In genomic region chr9:69488510-69488909, GRCm38 (mm10) we compare ENCODE assay signal across 13 mouse cellular contexts. TPM values are rescaled to one million over a fixed set of nuclear protein-coding genes. Genes with fewer than 3 reads are reported as not detected.
DNase-seq lines count a peak whose midpoint lies in the region; ATAC-seq and TF ChIP-seq lines count a peak whose summit lies in the region.
"Had no signal": no experiment of that assay in that cellular context is flagged by ENCODE, and none has a peak within 500 bp of the region (broad histone marks: within the 10 kb centered on the region; RNA-seq: fewer than 3 reads in every experiment).

No protein-coding gene starts in this region.

- H3K9ac ChIP-seq in forebrain, embryonic 13.5 days = peak overlapping the region; percentile 34; the same call in 1 of the 2 replicates
- H3K9ac ChIP-seq in forebrain, embryonic 16.5 days (replicated peaks; ENCODE audit: low read depth, low read length) = no peak overlapping the region
- no peak overlapping the region for H3K9ac ChIP-seq in lung, embryonic 14.5 days
- no peak overlapping the region for H3K9ac ChIP-seq in heart, embryonic 16.5 days (ENCODE audit: low read length)
- 0 out of 2 replicates have a peak overlapping the region, but pooled peaks have one; percentile 33 for H3K9ac ChIP-seq in midbrain, embryonic 13.5 days (replicated peaks)
- H3K9ac ChIP-seq: embryonic facial prominence, embryonic 15.5 days had no signal

- WGBS in forebrain, embryonic 13.5 days = 23% methylated on average over 8 of the region's 8 CpGs
- 34% methylated on average over 8 of the region's 8 CpGs for WGBS in forebrain, embryonic 16.5 days
- WGBS in lung, embryonic 14.5 days = 37% methylated on average over 8 of the region's 8 CpGs
- 14% methylated on average over 8 of the region's 8 CpGs for WGBS in heart, embryonic 16.5 days
- whole genome bisulfite sequencing in midbrain, embryonic 13.5 days = 30% methylated on average over 8 of the region's 8 CpGs

- no peak overlapping the region for H3K4me3 ChIP-seq in forebrain, embryonic 13.5 days
- no peak overlapping the region for H3K4me3 ChIP-seq in forebrain, embryonic 16.5 days (replicated peaks; ENCODE audit: low read length)
- no peak overlapping the region for H3K4me3 ChIP-seq in lung, embryonic 14.5 days (ENCODE audit: low read depth, low read length)
- no peak overlapping the region for H3K4me3 ChIP-seq in heart, embryonic 16.5 days (ENCODE audit: low read length)
- H3K4me3 ChIP-seq in midbrain, embryonic 13.5 days (replicated peaks) = no peak overlapping the region
- H3K4me3 ChIP-seq: embryonic facial prominence, embryonic 15.5 days had no signal

- H3K27ac ChIP-seq in forebrain, embryonic 13.5 days = no peak overlapping the region
- H3K27ac ChIP-seq in forebrain, embryonic 16.5 days (ENCODE audit: low read length) = no peak overlapping the region
- H3K27ac ChIP-seq in lung, embryonic 14.5 days (ENCODE audit: low read depth) = peak overlapping the region; percentile 30; the same call in 1 of the 2 replicates
- no peak overlapping the region for H3K27ac ChIP-seq in heart, embryonic 16.5 days (ENCODE audit: low read length)
- H3K27ac ChIP-seq in midbrain, embryonic 13.5 days = no peak overlapping the region
- H3K27ac ChIP-seq: embryonic facial prominence, embryonic 15.5 days had no signal

- peaks cover 5% of the 10 kb centered on the region; the same call in 1 of the 2 replicates for H3K27me3 ChIP-seq in forebrain, embryonic 13.5 days
- no peaks in the 10 kb centered on the region for H3K27me3 ChIP-seq in forebrain, embryonic 16.5 days (replicated peaks; ENCODE audit: control insufficient read depth, insufficient read depth, low read length)
- no peaks in the 10 kb centered on the region for H3K27me3 ChIP-seq in lung, embryonic 14.5 days (ENCODE audit: insufficient read depth, low read length)
- no peaks in the 10 kb centered on the region for H3K27me3 ChIP-seq in heart, embryonic 16.5 days (ENCODE audit: control insufficient read depth, insufficient read depth, low read length)
- no peaks in the 10 kb centered on the region for H3K27me3 ChIP-seq in midbrain, embryonic 13.5 days
- H3K27me3 ChIP-seq: embryonic facial prominence, embryonic 15.5 days had no signal

- H3K4me2 ChIP-seq in forebrain, embryonic 13.5 days = no peak overlapping the region
- no peak overlapping the region for H3K4me2 ChIP-seq in forebrain, embryonic 16.5 days (ENCODE audit: low read length)
- no peak overlapping the region for H3K4me2 ChIP-seq in lung, embryonic 14.5 days
- no peak overlapping the region for H3K4me2 ChIP-seq in heart, embryonic 16.5 days (ENCODE audit: low read depth, low read length)
- H3K4me2 ChIP-seq in midbrain, embryonic 13.5 days (replicated peaks) = 0 out of 2 replicates have a peak overlapping the region, but pooled peaks have one; percentile 17
- H3K4me2 ChIP-seq: embryonic facial prominence, embryonic 15.5 days had no signal

- DNase-seq in lung, embryonic 14.5 days = peak; percentile 32
- DNase-seq in lung, postnatal 14 days = no peak
- no peak for DNase-seq in gastrocnemius, postnatal 36 days
- DNase-seq in gastrocnemius, postnatal 14 days = no peak
- DNase-seq: adrenal gland, postnatal 25 days; kidney, adult 2 months; right cerebral cortex, postnatal 14 days; thymus, adult 2 months had no signal

- intact Hi-C loops in gastrocnemius, postnatal 36 days (cut with DNase I) = loop anchor here (5.0 kb wide), 1 partner anchor 51 kb away; no protein-coding TSS in a partner anchor
- intact Hi-C loops in gastrocnemius, postnatal 14 days (cut with DNase I; ENCODE audit: low total_unique reads) = loop anchor here (5.0 kb wide), 1 partner anchor 51 kb away; no protein-coding TSS in a partner anchor

- H3K36me3 ChIP-seq in forebrain, embryonic 13.5 days (ENCODE audit: poor library complexity, severe bottlenecking) = no peaks in the 10 kb centered on the region
- no peaks in the 10 kb centered on the region for H3K36me3 ChIP-seq in forebrain, embryonic 16.5 days (ENCODE audit: control insufficient read depth, insufficient read depth)
- H3K36me3 ChIP-seq in lung, embryonic 14.5 days (ENCODE audit: insufficient read depth) = peaks cover 95% of the 10 kb centered on the region
- H3K36me3 ChIP-seq in heart, embryonic 16.5 days (ENCODE audit: control insufficient read depth, insufficient read depth) = peaks cover 91% of the 10 kb centered on the region
- H3K36me3 ChIP-seq in midbrain, embryonic 13.5 days = 0 out of 2 replicates have a peak, but pooled peaks cover 3% of the 10 kb centered on the region

- no peaks in the 10 kb centered on the region for H3K9me3 ChIP-seq in forebrain, embryonic 13.5 days (replicated peaks)
- peaks cover 2% of the 10 kb centered on the region; the same call in 1 of the 2 replicates for H3K9me3 ChIP-seq in forebrain, embryonic 16.5 days (ENCODE audit: control insufficient read depth, low read length)
- H3K9me3 ChIP-seq in lung, embryonic 14.5 days (ENCODE audit: low read depth, low read length) = no peaks in the 10 kb centered on the region
- H3K9me3 ChIP-seq in heart, embryonic 16.5 days (replicated peaks; ENCODE audit: control insufficient read depth, low read length) = peaks cover 7% of the 10 kb centered on the region
- H3K9me3 ChIP-seq in midbrain, embryonic 13.5 days = peaks cover 3% of the 10 kb centered on the region; the same call in 1 of the 2 replicates
- H3K9me3 ChIP-seq: embryonic facial prominence, embryonic 15.5 days had no signal

- H3K4me1 ChIP-seq in forebrain, embryonic 13.5 days = peaks cover 6% of the 10 kb centered on the region; the same call in 1 of the 2 replicates
- H3K4me1 ChIP-seq in forebrain, embryonic 16.5 days (replicated peaks; ENCODE audit: control insufficient read depth, insufficient read depth, low read length) = no peaks in the 10 kb centered on the region
- H3K4me1 ChIP-seq in lung, embryonic 14.5 days (ENCODE audit: insufficient read depth) = no peaks in the 10 kb centered on the region
- peaks cover 10% of the 10 kb centered on the region for H3K4me1 ChIP-seq in heart, embryonic 16.5 days (ENCODE audit: control insufficient read depth, insufficient read depth, low read length)
- H3K4me1 ChIP-seq in midbrain, embryonic 13.5 days (replicated peaks) = peaks cover 20% of the 10 kb centered on the region
- H3K4me1 ChIP-seq: embryonic facial prominence, embryonic 15.5 days had no signal

- ATAC-seq in forebrain, embryonic 13.5 days = no peak
- no peak for ATAC-seq in forebrain, embryonic 16.5 days
- ATAC-seq in lung, embryonic 14.5 days (ENCODE audit: insufficient read depth) = no peak
- peak; percentile 46; the same call in 1 of the 2 replicates for ATAC-seq in heart, embryonic 16.5 days (replicated peaks; ENCODE audit: extremely low read depth, insufficient read depth, low FRiP score)
- ATAC-seq in midbrain, embryonic 13.5 days = peak; percentile 48; the same call in 1 of the 2 replicates

- TF ChIP-seq CTCF in lung, embryonic 14.5 days (IDR thresholded peaks at IDR 0.05; ENCODE audit: low read depth) = no peak

RNA-seq across cellular contexts. Expression of gene Anxa2, which starts 35.1 kb away (rescaled TPM):
- 79.2 and 80.1 TPM in 2 replicates for polyA plus RNA-seq in forebrain, embryonic 13.5 days (2015; fragmentation: Nextera tagmentation; extraction: Ambion mirVana)
- 82.2 and 115 TPM in 2 replicates for polyA plus RNA-seq in forebrain, embryonic 16.5 days (2015; fragmentation: Nextera tagmentation; extraction: Ambion mirVana)
- polyA plus RNA-seq in lung, embryonic 14.5 days (2014; fragmentation: Nextera tagmentation; extraction: Ambion mirVana) = 474 and 484 TPM in 2 replicates
- 622 and 705 TPM in 2 replicates for polyA plus RNA-seq in heart, embryonic 16.5 days (2015; fragmentation: Nextera tagmentation; extraction: Ambion mirVana)
- polyA plus RNA-seq in midbrain, embryonic 13.5 days (2015; fragmentation: Nextera tagmentation; extraction: Ambion mirVana) = 96.0 and 115 TPM in 2 replicates
- total RNA-seq in gastrocnemius, postnatal 36 days (2021) = 10 to 100 TPM; 34.1 to 50.4 TPM
- 100 to 1,000 TPM in 1 of 2 experiments, 10 to 100 TPM in 1; 90.8 to 119 TPM for total RNA-seq in gastrocnemius, postnatal 14 days (2021)

Comparison
In these comparisons a context has a peak if more than half of its experiments do, and no peak if none do; other contexts are left out.
1. H3K9ac ChIP-seq: peak in forebrain, embryonic 13.5 days (single experiment) and midbrain, embryonic 13.5 days (single experiment); none in forebrain, embryonic 16.5 days (single experiment), lung, embryonic 14.5 days (single experiment) and heart, embryonic 16.5 days (single experiment).
2. ATAC-seq: peak in heart, embryonic 16.5 days (single experiment) and midbrain, embryonic 13.5 days (single experiment); none in forebrain, embryonic 13.5 days (single experiment), forebrain, embryonic 16.5 days (single experiment) and lung, embryonic 14.5 days (single experiment).